Mouse (Mus musculus) CD4-positive, CD25-positive, alpha-beta regulatory T cell, adult 2 months (primary cell): ENCODE data around the gene Fam131c.
A peak's percentile ranks its signal among the peaks of the same experiment; 100 is the strongest.

ENCODE experiments used
- DNase-seq: peaks from one replicate; pipeline ENCODE4 v3.0.0-alpha.2; 2012; ENCODE audit warnings: low read depth, low spot score

Gene Fam131c

DNA sequence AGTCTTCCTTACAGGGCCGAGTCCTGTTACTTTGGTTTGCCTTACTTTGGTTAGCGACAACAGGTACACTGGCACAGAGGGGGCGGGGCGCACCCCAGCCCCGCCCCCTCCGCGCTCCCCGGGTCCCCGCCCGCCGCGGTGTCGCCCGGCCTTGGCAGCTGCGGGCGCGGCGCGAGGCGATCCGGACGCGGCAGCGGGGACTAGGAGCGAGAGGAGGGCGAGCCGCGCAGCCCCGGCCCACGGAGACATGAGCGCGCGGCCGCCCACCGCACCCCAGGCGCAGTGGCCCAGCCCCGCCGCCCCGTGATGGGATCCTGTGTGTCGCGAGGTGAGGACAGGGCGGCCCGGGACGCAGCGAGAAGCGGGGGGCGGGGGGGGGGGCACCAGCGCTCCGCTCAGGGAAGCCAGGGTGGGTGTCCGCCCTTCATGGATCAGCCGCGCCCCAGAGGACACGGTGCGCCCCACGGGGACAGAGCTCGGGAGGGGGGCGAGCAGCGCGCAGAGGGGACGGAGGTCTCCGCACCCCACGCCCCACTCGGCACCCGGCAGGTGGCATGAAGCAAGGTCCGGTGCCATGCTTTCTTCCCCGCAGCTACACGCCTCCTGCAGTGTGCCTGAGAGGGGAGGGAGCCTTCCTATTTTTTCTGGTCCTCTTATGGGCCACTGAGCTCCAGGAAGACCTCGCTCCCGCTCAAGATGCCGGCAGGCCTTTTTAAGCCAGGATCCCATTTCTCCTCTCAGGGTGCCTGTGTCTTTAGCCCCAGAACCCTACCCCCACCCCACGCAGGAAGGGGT, at the start of gene Fam131c:
Gene Fam131c (plus strand): TSS at position 224 of the 795 bp plus-strand sequence.
- peak; percentile 34 for DNase-seq

DNA sequence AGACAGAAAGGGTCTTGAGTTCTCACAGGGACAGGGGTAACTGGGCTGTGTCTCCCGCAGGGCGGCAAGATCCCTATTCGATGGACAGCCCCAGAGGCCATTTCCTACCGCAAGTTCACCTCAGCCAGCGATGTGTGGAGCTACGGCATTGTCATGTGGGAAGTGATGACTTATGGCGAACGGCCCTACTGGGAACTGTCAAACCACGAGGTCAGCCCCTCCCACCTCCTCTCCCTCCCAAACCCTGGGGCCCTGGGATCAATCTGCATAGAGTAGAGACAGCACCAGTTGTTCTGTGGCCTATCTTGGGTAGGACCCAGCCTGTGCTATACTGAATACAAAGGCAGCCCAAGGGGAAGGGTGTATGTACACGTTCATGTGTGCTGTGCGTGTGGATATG, 45.5 kb upstream of the Fam131c start:
- DNase-seq = no peak

DNA sequence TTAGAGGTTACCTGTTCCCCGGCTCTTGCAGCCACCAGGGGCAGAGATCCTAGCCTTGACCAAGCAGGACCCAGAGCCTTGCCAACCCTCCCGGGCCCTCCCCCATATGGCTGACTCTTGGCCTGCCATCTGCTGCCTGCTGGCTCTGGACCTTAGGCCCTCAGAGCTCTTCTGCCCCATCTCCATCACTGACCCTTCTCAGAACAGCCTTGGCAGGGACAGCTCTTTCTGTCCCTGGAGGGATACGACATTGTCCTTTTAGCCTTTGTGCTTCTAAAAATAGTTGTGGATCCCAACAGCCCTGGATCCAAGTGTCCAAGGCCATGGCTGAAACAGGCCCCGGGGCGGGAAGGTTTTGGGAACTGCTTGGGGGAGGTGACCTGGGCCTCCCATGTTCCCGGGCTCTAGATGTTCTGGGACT, 43.2 kb upstream of the Fam131c start:
- DNase-seq = no peak

GRCm38 (mm10) chr4:141325636-141326035, 42.4 kb upstream of the Fam131c start:
- DNase-seq = no peak

- no peak for DNase-seq
These were observed 40.9 kb upstream of the Fam131c start for GRCm38 (mm10) chr4:141327075-141327474.

GRCm38 (mm10) chr4:141328742-141329141, 39.3 kb upstream of the Fam131c start:
- no peak for DNase-seq

DNA sequence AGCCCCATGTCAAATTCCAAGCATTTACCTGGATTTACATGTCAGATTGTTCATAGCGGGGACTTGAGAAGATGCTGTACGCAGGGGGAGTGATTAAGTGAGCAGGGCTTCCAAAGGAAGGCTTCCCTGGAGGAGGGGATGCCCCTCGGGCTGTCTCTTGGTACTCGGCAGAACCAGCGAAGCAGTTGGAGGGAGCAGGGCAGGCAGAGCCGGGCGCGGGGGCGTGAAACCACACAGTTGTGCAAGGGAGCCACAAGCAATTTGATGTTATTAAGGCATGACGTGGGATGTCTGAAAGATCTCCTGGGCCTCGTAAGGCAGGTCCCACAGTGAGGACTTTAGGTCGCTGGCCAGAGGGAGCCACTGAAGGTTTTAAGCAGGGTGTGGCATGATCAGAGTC, 38.1 kb upstream of the Fam131c start:
- DNase-seq = peak; percentile 9

DNA sequence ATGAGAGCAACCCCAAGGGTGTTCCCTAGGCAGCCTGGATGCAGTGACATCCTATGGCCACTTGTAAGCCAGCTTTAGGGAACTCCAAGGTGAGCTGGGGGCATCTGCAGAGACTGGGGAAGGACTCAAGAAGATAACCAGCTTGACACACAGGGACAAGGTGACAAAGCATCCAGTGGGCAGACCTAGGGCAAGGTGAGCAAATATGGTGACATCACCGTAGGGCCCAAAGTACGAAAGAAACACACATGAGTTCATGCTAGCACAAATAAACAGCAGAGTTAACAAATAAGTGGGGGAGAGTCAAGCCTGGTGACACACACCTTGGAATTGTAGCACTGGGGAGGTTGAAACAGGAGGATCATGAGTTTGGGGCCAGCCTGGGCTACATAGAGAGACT, 36.6 kb upstream of the Fam131c start:
- DNase-seq = no peak

- DNase-seq = no peak
These were observed 35.8 kb upstream of the Fam131c start for GRCm38 (mm10) chr4:141332258-141332657.

GRCm38 (mm10) chr4:141334695-141335094, 33.3 kb upstream of the Fam131c start:
- DNase-seq = no peak

DNA sequence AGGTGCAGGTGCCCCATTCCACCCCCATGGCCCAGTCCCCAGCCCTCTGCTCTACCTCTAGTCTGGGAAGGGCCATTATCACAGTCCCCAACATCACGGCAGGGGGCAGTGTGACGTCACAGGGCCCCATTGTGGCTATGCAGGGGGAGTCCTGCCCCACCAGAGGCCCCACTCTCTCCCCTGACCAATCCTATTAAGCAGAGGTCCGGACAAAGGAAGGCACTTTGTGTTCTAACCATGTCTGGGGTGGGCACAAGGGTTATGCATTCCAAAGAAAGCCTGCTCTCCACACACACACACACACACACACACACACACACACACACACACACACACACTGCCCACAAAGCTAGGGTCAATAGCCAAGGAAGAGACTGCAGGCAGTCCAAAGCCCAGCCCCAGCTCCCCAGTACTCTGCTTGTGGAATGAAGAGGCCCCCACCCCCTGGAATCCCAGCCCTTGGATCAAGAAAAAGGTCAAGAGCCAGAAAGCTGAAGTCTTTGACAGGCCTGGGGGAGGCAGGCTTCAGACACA, 32.7 kb upstream of the Fam131c start:
- no peak for DNase-seq

GRCm38 (mm10) chr4:141336196-141336595, 31.8 kb upstream of the Fam131c start:
- no peak for DNase-seq

DNA sequence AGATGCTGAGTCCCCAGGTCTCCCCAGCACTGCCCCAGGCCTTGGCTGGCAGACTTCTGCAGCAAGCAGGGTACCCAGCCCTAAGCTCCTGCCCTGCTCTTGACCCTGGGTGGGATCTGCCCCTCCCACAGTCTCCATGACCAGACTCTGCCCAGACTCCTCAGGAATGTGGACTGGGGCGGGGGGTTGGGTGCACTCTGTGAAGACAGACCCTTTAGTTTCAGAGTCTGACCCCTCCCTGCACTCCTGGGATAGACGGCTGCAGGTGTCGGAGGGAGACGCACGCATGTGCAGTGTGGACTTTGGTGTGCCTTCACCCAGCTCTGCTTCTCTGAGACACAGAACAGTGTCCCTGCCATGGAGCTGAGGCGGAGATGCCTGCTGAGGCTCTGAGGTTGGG, 30.0 kb upstream of the Fam131c start:
- DNase-seq = no peak

GRCm38 (mm10) chr4:141338853-141339252, 29.2 kb upstream of the Fam131c start:
- DNase-seq = no peak

GRCm38 (mm10) chr4:141341477-141341876, 26.5 kb upstream of the Fam131c start:
- DNase-seq = no peak

DNA sequence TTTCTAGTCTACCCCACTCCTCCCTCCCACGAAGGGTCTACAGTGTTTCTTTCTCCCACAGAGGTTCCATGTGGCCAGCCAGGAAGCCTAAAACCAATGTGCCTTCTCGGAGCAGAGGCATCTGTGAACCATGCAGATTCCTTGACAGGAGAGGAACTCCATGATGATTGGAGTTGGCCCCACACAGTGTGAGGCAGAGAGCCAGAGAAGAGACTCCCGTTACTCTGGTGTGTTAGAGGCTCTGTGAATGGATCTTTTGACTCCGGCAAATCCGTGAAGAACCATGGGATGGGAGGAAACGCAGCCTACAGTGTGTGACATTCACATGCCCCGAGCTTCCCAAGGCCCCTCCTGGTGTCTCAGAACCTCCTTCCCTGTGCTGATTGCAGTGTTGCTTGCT, 24.5 kb upstream of the Fam131c start:
- no peak for DNase-seq

DNA sequence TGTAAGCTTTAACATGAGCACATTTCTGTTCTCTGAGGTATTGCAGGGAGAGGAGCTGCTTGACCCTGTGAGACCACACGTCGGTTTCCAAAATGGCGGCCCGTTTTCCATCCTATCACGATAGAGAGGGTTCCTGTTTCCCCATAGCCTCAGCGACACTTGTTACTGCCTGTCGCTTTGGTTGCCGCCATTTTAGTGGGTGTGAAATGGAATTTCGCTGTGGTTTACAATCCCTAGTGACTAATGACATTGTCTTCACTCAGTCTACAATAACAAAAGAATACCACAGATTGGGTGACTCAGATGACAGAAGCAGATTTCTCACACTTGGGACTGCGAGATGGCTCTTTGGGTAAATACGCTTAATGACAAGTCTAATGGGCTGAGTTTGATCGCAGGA, 22.8 kb upstream of the Fam131c start:
- no peak for DNase-seq

DNA sequence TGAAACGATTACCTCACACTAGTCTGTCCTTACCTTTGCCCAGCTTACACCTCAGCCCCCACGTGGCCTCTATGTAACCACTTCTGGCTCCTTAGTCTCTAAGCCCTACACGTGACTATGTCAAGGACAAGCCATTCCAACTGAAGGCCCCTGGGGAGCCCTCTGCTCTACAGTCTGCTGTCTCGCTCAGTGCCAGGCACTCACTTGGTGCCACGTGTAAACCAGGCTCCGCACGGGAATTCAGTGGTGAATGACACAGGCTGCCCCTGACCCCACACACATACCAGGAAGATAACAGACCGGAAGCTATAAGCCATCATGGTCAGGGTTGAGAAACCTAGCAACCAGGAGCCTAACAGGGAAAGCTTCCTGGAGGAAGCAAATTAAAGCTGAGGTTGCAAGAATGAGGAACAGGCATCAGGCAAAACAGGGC, 20.6 kb upstream of the Fam131c start:
- DNase-seq = no peak

GRCm38 (mm10) chr4:141348616-141349015, 19.4 kb upstream of the Fam131c start:
- DNase-seq = no peak

DNA sequence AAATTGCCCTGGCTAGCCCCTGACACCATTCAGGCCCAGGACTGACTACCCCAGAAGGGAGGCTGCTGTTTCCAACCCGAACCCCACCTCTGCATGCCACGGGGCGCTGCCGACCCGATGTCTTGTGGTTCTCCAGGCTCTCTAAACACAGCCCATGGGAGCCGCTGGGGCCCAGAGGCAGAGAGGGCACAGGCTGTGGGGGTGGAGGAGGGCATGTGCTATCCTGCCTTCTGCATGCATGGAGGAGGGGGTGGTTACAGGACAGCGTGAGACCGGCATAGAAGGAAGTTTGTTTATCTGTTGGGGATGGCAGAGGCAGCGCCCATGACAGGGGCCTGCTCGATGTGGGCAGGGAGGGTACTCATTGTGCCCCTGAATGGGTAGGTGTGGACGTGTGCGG, 18.0 kb upstream of the Fam131c start:
- no peak for DNase-seq

DNA sequence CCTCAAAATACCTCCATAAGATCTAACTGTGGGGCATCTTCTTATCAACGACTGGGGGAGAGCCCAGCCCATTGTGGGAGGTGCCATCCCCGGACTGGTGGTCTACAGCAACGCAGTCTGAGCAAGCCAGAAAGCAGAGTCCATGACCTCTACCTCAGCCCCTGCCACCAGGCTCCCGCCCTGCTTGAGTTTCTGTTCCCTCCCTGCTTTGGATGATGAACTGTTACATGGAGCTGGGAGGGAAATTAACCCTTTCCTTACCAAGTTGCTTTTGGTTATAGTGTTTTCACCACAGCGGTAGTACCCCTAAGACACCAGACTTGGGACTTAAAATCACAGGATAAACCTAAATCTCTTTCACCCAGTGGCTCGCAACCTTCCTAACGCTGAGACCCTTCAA, 16.0 kb upstream of the Fam131c start:
- no peak for DNase-seq

GRCm38 (mm10) chr4:141352986-141353385, 15.0 kb upstream of the Fam131c start:
- DNase-seq = no peak

GRCm38 (mm10) chr4:141353868-141354267, 14.2 kb upstream of the Fam131c start:
- DNase-seq = no peak
